Mouse (Mus musculus) hindbrain, embryonic 14.5 days (tissue): ENCODE measurements around the gene Ncor2. TPM values are rescaled to one million over a fixed set of nuclear protein-coding genes. Genes with fewer than 3 reads are reported as not detected.

Experiments used
- ATAC-seq: fragments of 200-750 bp; cut with Nextera tagmentation; 2 replicates; pipeline ENCODE4 v1.8.0; 2017; ENCODE audit warnings: moderate number of reproducible peaks, mild to moderate bottlenecking, moderate TSS enrichment, moderate library complexity; ENCODE audit not compliant: low FRiP score
- DNase-seq: peaks from one replicate; pipeline ENCODE4 v3.0.0-alpha.2; 2015; ENCODE audit warnings: low spot score
- H3K27ac ChIP-seq: fragments of 300-500 bp; sonication (generic); 2 replicates; pipeline ENCODE4 v1.5.1; 2014; ENCODE audit warnings: mild to moderate bottlenecking, moderate library complexity
- H3K27me3 ChIP-seq: fragments of 300-500 bp; sonication (generic); 2 replicates; pipeline ENCODE4 v1.6.1; 2014; ENCODE audit warnings: mild to moderate bottlenecking, low read length, mixed read lengths; ENCODE audit not compliant: control insufficient read depth, insufficient read depth
- H3K36me3 ChIP-seq: fragments of 300-500 bp; sonication (generic); replicated peaks from 2 replicates; pipeline ENCODE4 v1.6.1; 2014; ENCODE audit not compliant: control insufficient read depth, insufficient read depth
- H3K4me1 ChIP-seq: fragments of 300-500 bp; sonication (generic); replicated peaks from 2 replicates; pipeline ENCODE4 v1.6.1; 2014; ENCODE audit warnings: antibody characterized with exemption, low read length, mixed read lengths; ENCODE audit not compliant: control insufficient read depth, insufficient read depth
- H3K4me2 ChIP-seq: fragments of 300-500 bp; sonication (generic); replicated peaks from 2 replicates; pipeline ENCODE4 v1.6.1; 2014; ENCODE audit warnings: mild to moderate bottlenecking, moderate library complexity
- H3K4me3 ChIP-seq: fragments of 300-500 bp; sonication (generic); replicated peaks from 2 replicates; pipeline ENCODE4 v1.5.1; 2014; ENCODE audit warnings: mild to moderate bottlenecking, low read length
- H3K9ac ChIP-seq: fragments of 300-500 bp; sonication (generic); 2 replicates; pipeline ENCODE4 v1.6.1; 2014
- H3K9me3 ChIP-seq: fragments of 300-500 bp; sonication (generic); 2 replicates; pipeline ENCODE4 v1.6.1; 2016; ENCODE audit warnings: low read length; ENCODE audit not compliant: control insufficient read depth
- WGBS: fragments of 180-500 bp; shearing (Covaris S2); extraction: QIAGEN DNeasy Blood & Tissue Kit; methylation state at CpG from one replicate; pipeline ENCODE4 v1.1.7; 2014; 5-methylcytosine and 5-hydroxymethylcytosine counted together
- polyA plus RNA-seq: library from polyadenylated mRNA; unstranded; fragments of >200 nt; fragmentation: Nextera tagmentation; extraction: Ambion mirVana; gene quantifications from 2 replicates; pipeline ENCODE4 v1.2.1, GENCODE M21; 2014

Gene Ncor2
- polyA plus RNA-seq, 1 experiment from 2014 or later = 27.4 TPM

DNA sequence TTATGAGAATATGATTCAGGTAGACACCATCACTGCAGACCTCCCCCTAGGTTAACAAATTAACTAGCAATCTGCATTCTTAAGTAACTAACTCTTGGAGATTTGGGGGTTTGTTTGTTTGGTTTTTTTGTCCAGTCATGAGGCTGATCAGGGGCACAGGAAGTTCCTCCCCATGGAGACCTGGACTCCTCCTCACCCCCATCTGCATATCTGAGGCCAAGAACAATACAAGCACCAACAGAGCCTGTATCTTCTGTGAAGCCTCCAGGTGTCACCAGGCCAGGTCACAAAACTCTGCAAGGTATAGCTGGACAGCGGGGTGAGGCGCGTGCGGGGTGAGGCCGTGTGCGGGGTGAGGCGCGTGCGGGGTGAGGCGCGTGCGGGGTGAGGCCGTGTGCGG lies 13.0 kb downstream of the Ncor2 start:
- Histone ChIP-seq H3K27me3 (no peaks in the 10 kb centered on the region), H3K4me1 (peaks cover 63% of the 10 kb centered on the region), H3K27ac (no peak overlapping the region), H3K9me3 (no peaks in the 10 kb centered on the region), H3K4me3 (no peak overlapping the region), H3K9ac (no peak overlapping the region), H3K4me2 (no peak overlapping the region), H3K36me3 (no peaks in the 10 kb centered on the region)
- no peak for ATAC-seq
- WGBS = 85% methylated on average over 13 of the region's 14 CpGs
- DNase-seq = no peak

DNA sequence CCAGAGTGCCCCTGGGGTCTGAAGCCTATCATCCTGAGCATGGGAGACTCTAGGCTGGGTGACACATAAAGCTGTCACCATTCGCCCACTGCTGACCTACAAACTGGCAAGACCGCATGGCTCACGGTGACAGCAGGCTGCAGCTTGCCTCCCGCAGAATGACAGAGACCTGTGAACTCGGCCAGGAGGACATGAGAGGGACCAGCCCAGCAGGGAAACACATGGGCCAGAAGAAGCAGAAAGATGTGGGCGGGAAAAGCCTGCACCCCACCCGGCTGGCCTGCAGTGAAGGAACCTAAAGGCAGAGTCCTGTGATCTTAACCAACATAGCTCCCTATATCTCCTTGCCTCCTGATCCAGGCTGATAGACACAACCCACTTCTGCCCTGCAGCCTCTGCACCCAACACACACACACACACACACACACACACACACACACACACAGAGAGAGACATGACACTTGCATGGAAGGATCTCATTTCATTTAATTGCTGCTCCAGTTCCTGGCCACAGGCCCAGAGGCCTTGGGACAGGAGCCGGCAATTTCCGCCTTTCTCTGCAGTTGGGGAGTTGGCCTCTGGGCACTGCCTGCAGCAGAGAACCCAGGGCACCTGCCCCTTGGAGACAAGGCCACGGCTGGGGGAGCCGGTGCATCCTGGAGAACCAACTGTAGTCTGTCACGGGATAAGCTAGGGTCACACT lies 14.4 kb downstream of the Ncor2 start:
- Histone ChIP-seq H3K4me2 (no peak overlapping the region; the same call in 1 of the 2 replicates), H3K4me3 (no peak overlapping the region), H3K36me3 (no peaks in the 10 kb centered on the region), H3K4me1 (peaks cover 61% of the 10 kb centered on the region), H3K9me3 (no peaks in the 10 kb centered on the region), H3K9ac (peak overlapping the region; percentile 40), H3K27ac (peak overlapping the region; percentile 78), H3K27me3 (no peaks in the 10 kb centered on the region)
- DNase-seq (peak; percentile 66), ATAC-seq (no peak)
- 28% methylated on average over 12 of the region's 12 CpGs for WGBS

GRCm38 (mm10) chr5:125163441-125164050 lies 15.5 kb downstream of the Ncor2 start:
- Histone ChIP-seq H3K4me2 (no peak overlapping the region), H3K36me3 (no peaks in the 10 kb centered on the region), H3K9ac (peak overlapping the region; percentile 35), H3K4me1 (peaks cover 68% of the 10 kb centered on the region), H3K27me3 (no peaks in the 10 kb centered on the region), H3K9me3 (no peaks in the 10 kb centered on the region), H3K27ac (peak overlapping the region; percentile 33), H3K4me3 (no peak overlapping the region)
- DNase-seq (no peak), ATAC-seq (no peak)
- 21% methylated on average over 8 of the region's 8 CpGs for WGBS

DNA sequence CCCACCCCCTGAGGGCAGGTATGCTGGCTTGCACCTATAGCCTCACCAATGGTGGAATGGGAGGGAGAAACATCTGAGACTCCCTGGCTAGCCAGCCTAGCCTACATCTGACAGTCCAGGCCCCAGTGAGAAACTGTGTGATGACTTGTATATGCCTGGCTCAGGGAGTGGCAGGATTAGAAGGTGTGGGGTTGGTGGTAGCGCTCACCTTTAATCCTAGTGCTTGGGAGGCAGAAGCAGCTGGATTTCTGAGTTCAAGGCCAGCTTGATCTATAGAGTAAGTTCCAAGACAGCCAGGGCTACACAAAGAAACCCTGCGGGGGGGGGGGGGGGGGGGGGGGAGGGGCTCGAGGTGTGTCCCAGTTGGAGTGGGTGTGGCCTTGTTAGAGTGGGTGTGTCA lies 16.6 kb downstream of the Ncor2 start:
- Histone ChIP-seq H3K4me1 (peaks cover 73% of the 10 kb centered on the region), H3K27ac (0 out of 2 replicates have a peak overlapping the region, but pooled peaks have one; percentile 33), H3K4me2 (no peak overlapping the region), H3K9ac (no peak overlapping the region), H3K27me3 (no peaks in the 10 kb centered on the region), H3K4me3 (no peak overlapping the region), H3K36me3 (no peaks in the 10 kb centered on the region), H3K9me3 (no peaks in the 10 kb centered on the region)
- DNase-seq (no peak), ATAC-seq (no peak)
- 86% methylated on average over 1 of the region's 3 CpGs for WGBS

- Histone ChIP-seq H3K9me3 (no peaks in the 10 kb centered on the region), H3K9ac (0 out of 2 replicates have a peak overlapping the region, but pooled peaks have one; percentile 50), H3K36me3 (no peaks in the 10 kb centered on the region), H3K27me3 (no peaks in the 10 kb centered on the region), H3K4me1 (peaks cover 85% of the 10 kb centered on the region), H3K4me2 (peak overlapping the region; percentile 37), H3K27ac (peak overlapping the region; percentile 92), H3K4me3 (no peak overlapping the region)
- ATAC-seq (no peak; the same call in 1 of the 2 replicates), DNase-seq (no peak)
- 17% methylated on average over 14 of the region's 14 CpGs for WGBS
Measured at GRCm38 (mm10) chr5:125159804-125160405, 19.1 kb downstream of the Ncor2 start.

DNA sequence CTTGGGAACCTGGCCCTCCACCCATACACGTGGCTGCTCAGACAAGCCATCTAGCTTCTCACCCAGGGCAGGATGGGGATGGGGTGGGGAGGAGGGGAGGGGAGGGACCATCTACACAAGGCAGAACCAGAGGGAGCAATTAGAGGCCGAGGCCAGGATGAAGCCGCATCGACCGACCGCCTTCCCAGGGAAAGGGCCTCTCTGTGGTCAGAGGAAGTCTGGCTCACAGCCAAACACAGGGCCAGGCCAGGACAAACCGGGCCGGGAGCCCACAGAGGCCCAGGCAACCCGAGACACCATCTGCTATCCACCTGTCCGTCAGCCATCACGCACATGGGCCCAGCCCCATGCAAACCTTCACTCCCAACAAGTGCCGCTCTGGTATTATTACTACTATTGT lies 19.7 kb downstream of the Ncor2 start:
- no peaks in the 10 kb centered on the region for H3K27me3 ChIP-seq
- DNase-seq (peak; percentile 77), ATAC-seq (peak; percentile 68)
- 2% methylated on average over 12 of the region's 12 CpGs for WGBS
- peaks cover 85% of the 10 kb centered on the region for H3K4me1 ChIP-seq
- H3K27ac ChIP-seq = peak overlapping the region; percentile 92
- H3K9ac ChIP-seq = peak overlapping the region; percentile 50
- no peaks in the 10 kb centered on the region for H3K36me3 ChIP-seq
- H3K4me2 ChIP-seq = peak overlapping the region; percentile 37
- no peaks in the 10 kb centered on the region for H3K9me3 ChIP-seq
- H3K4me3 ChIP-seq = no peak overlapping the region

DNA sequence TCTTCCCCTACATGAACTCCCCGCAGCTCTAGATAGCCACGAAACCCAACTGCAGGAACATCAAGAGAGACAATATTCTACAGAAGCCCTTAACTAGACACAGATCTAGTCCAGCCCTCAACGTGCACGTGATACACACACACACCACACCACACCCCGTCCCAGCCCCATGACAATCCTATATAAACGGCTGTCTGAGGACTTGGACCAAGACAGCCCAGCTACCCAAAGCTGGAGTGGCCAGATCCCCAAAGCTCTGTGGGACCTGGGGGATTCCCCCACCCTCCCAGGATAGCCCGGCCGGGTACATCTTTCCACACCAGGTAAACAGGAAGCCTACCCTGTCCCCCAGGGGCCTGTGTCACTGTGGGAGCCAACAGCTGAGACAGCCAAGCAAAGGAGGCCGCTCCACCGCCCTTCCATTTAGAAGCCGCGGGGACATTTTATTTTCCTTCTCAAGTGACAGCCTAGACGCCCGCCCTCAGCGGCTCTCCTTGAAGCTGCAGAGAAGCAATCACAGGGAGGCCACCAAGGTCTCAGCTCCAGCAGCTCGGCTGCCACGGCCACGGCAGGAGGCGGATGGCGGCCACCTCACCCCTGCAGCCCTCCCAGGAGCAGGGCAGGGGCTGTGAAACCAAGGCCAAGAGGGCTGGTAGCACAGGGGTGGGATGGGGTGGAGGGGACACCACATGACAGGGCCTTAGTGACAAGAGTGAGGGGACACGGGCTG lies 20.6 kb downstream of the Ncor2 start:
- Histone ChIP-seq H3K9me3 (no peaks in the 10 kb centered on the region), H3K36me3 (no peaks in the 10 kb centered on the region), H3K4me2 (peak overlapping the region; percentile 37), H3K9ac (peak overlapping the region; percentile 50), H3K27ac (peak overlapping the region; percentile 92), H3K4me3 (no peak overlapping the region), H3K4me1 (peaks cover 85% of the 10 kb centered on the region), H3K27me3 (no peaks in the 10 kb centered on the region)
- DNase-seq = no peak
- WGBS = 12% methylated on average over 21 of the region's 21 CpGs
- no peak for ATAC-seq

GRCm38 (mm10) chr5:125157375-125158033 lies 21.5 kb downstream of the Ncor2 start:
- no peaks in the 10 kb centered on the region for H3K36me3 ChIP-seq
- H3K4me2 ChIP-seq = no peak overlapping the region
- no peak overlapping the region; the same call in 1 of the 2 replicates for H3K9ac ChIP-seq
- H3K27me3 ChIP-seq = no peaks in the 10 kb centered on the region
- peaks cover 86% of the 10 kb centered on the region for H3K4me1 ChIP-seq
- H3K9me3 ChIP-seq = no peaks in the 10 kb centered on the region
- DNase-seq (no peak), ATAC-seq (no peak)
- WGBS = 41% methylated on average over 8 of the region's 8 CpGs
- peak overlapping the region; percentile 92 for H3K27ac ChIP-seq
- no peak overlapping the region for H3K4me3 ChIP-seq
